Mouse (Mus musculus) heart, embryonic 12.5 days (tissue): ENCODE results near the gene Aldh5a1. TPM values are rescaled to one million over a fixed set of nuclear protein-coding genes. Genes with fewer than 3 reads are reported as not detected.

ENCODE experiments used
- ATAC-seq: fragments of 200-750 bp; cut with Nextera tagmentation; 2 replicates; pipeline ENCODE4 v1.8.0; 2017; ENCODE audit warnings: moderate TSS enrichment, moderate library complexity; ENCODE audit not compliant: insufficient number of reproducible peaks, low FRiP score
- H3K27ac ChIP-seq: fragments of 300-500 bp; sonication (generic); 2 replicates; pipeline ENCODE4 v1.5.1; 2016; ENCODE audit warnings: mild to moderate bottlenecking, moderate library complexity; ENCODE audit not compliant: poor library complexity, severe bottlenecking
- H3K27me3 ChIP-seq: fragments of 300-500 bp; sonication (generic); replicated peaks from 2 replicates; pipeline ENCODE4 v1.6.1; 2016; ENCODE audit warnings: mild to moderate bottlenecking, moderate library complexity
- H3K36me3 ChIP-seq: fragments of 300-500 bp; sonication (generic); 2 replicates; pipeline ENCODE4 v1.6.1; 2016; ENCODE audit warnings: mild to moderate bottlenecking, moderate library complexity
- H3K4me1 ChIP-seq: fragments of 300-500 bp; sonication (generic); replicated peaks from 2 replicates; pipeline ENCODE4 v1.6.1; 2016; ENCODE audit warnings: mild to moderate bottlenecking
- H3K4me2 ChIP-seq: fragments of 300-500 bp; sonication (generic); 2 replicates; pipeline ENCODE4 v1.6.1; 2016; ENCODE audit warnings: mild to moderate bottlenecking, moderate library complexity
- H3K4me3 ChIP-seq: fragments of 300-500 bp; sonication (generic); 2 replicates; pipeline ENCODE4 v1.5.1; 2016; ENCODE audit warnings: mild to moderate bottlenecking
- H3K9ac ChIP-seq: fragments of 300-500 bp; sonication (generic); 2 replicates; pipeline ENCODE4 v1.6.1; 2016; ENCODE audit warnings: mild to moderate bottlenecking, moderate library complexity
- H3K9me3 ChIP-seq: fragments of 300-500 bp; sonication (generic); replicated peaks from 2 replicates; pipeline ENCODE4 v1.6.1; 2016; ENCODE audit warnings: mild to moderate bottlenecking, moderate library complexity
- WGBS: fragments of 180-500 bp; shearing (Covaris S2); methylation state at CpG from one replicate; pipeline ENCODE4 v1.1.7; 2016; 5-methylcytosine and 5-hydroxymethylcytosine counted together
- polyA plus RNA-seq: library from polyadenylated mRNA; unstranded; fragments of >200 nt; fragmentation: Nextera tagmentation; extraction: Ambion mirVana; gene quantifications from 2 replicates; pipeline ENCODE4 v1.2.1, GENCODE M21; 2016

Aldh5a1 gene
- polyA plus RNA-seq, 1 experiment from 2014 or later = 13.3 TPM

DNA sequence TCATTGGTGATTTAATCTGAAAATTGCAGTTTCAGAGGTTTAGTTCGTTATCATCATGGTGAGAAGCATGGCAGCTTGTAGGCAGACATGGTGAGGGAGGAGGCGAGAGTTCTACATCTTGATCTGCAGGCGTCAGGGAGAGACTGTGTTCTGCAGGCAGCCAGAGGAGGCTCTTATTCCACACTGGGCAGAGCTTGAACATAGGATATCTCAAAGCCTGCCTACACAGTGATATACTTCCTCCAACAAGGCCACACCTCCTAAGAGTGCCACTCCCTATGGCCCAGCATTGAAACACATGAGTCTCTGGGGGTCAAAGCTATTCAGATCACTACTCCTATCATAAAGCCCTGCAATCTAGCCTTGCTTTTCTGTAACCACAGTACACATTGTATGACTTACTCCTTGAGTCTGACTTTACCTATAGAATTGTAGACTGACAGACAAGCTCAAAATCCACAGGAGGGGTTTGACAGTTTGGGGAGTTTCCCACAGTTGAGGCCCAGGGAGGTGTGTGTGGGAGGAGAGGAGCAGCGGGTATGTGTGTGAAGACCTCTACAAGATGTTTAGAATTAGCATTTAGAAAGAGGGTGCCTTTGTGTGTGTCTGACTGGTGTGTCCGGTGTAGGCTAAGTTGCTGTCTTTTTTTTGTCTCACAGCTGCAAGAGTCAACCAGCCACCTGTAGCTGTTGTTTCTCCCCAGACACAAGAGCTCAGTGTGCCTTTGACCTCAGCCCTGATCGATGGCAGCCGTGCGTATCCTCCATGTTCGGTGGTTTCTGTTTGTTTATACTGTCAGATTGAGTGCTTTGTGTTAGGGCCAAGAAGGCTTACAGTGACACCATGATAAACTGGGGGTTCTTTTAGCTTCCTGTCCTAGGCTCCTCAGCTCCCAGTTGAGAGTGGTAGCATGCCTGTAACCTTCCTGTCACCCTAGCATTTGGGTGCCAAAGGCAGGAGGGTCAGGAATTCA is 70.7 kb downstream of the Aldh5a1 start:
- H3K4me1 ChIP-seq = no peaks in the 10 kb centered on the region
- no peak overlapping the region for H3K4me3 ChIP-seq
- ATAC-seq = no peak
- no peaks in the 10 kb centered on the region for H3K27me3 ChIP-seq
- H3K9me3 ChIP-seq = no peaks in the 10 kb centered on the region
- no peaks in the 10 kb centered on the region for H3K36me3 ChIP-seq
- H3K9ac ChIP-seq = no peak overlapping the region
- H3K4me2 ChIP-seq = no peak overlapping the region
- no peak overlapping the region for H3K27ac ChIP-seq
- WGBS = 70% methylated on average over 9 of the region's 9 CpGs

DNA sequence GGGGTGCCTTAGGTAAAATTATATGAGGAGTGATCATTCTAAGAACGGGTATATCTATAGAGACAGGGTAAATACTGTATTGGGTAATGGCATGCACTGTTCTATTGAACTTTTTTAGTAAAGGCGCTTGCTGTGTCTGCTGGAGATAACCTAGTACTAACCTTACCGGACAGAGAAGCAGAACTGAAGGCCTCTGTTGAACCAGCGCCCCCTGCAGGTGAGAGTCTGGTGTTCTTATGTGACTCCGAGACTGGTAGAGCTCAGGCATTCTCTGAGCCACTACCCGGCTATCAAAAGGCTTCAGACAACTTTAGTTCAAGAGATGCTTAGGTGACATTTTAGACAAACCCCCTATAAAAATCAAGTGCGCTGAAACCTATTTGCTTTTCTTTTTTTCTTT is 74.9 kb downstream of the Aldh5a1 start:
- Histone ChIP-seq H3K4me1 (no peaks in the 10 kb centered on the region; the same call in 1 of the 2 replicates), H3K4me3 (no peak overlapping the region), H3K36me3 (no peaks in the 10 kb centered on the region), H3K4me2 (no peak overlapping the region), H3K27ac (no peak overlapping the region), H3K27me3 (no peaks in the 10 kb centered on the region), H3K9ac (no peak overlapping the region), H3K9me3 (no peaks in the 10 kb centered on the region)
- WGBS = 50% methylated on average over 7 of the region's 7 CpGs
- ATAC-seq = no peak

DNA sequence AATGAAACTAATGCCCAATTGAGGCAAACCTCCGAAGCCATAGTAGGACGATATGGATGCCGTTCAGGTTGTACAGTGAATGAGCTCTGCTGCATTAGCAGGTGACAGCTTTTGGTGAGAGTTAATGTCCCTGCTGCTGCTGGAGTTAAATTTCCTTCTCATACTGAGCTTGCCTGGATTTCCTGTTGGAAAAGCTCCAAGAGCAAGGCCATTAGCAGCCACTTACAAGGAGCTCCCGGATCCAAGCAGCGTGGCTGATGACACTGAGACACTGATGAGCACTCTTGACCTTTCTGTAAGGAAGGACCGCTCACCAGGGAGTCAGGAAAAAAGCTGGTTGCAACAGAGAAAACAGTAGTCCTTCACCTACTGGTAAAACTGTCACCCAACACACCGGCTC is 75.4 kb downstream of the Aldh5a1 start:
- Histone ChIP-seq H3K36me3 (no peaks in the 10 kb centered on the region), H3K9me3 (no peaks in the 10 kb centered on the region), H3K4me2 (no peak overlapping the region), H3K9ac (no peak overlapping the region), H3K27me3 (no peaks in the 10 kb centered on the region), H3K27ac (no peak overlapping the region), H3K4me1 (no peaks in the 10 kb centered on the region; the same call in 1 of the 2 replicates), H3K4me3 (no peak overlapping the region)
- 74% methylated on average over 7 of the region's 7 CpGs for WGBS
- no peak for ATAC-seq

DNA sequence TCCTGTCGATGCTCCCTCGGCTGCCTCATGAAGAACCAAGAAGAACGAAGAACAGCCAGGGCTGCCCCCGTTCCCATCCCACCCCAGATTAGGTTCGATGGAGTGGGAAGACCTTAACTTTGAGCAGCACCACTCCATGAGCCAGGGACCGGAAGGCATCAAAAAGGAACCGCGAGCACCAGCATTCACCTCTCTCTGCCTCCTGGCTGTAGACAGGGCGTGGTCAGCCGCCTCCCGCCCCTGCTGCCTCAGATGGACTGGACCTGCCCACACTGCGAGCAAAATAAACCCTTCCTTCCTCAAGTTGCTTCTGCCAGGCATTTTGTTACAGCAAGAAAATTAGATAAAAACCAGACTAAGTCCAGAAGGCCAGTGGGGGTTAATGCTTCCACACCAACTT is 76.4 kb downstream of the Aldh5a1 start:
- no peak for ATAC-seq
- H3K27ac ChIP-seq = no peak overlapping the region
- 61% methylated on average over 12 of the region's 12 CpGs for WGBS

DNA sequence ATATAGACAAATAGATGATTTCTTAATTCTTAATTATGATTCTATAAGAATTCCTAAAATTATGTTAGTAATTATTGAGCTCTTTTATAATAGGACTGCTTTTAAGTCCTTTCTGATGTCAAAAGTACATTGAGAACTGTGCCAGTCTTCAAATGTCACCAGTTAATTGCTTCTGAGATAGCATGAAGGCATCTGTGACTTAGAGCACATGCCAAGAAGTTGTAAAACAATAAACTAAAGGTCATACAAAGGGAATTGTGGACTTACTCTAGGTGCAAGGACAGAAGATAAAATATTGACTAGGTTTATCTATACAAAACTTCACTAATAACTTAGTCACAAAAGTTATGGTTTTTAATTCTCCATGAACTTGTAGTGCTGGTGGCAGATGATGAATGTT is 78.3 kb downstream of the Aldh5a1 start:
- Histone ChIP-seq H3K4me2 (no peak overlapping the region), H3K4me3 (no peak overlapping the region), H3K27me3 (no peaks in the 10 kb centered on the region), H3K36me3 (no peaks in the 10 kb centered on the region), H3K9ac (no peak overlapping the region), H3K27ac (no peak overlapping the region), H3K4me1 (no peaks in the 10 kb centered on the region; the same call in 1 of the 2 replicates), H3K9me3 (no peaks in the 10 kb centered on the region)
- no peak for ATAC-seq

More for the DNA sequence above, 76.4 kb downstream of the Aldh5a1 start:
- no peaks in the 10 kb centered on the region for H3K27me3 ChIP-seq
- H3K9me3 ChIP-seq = no peaks in the 10 kb centered on the region
- no peaks in the 10 kb centered on the region for H3K36me3 ChIP-seq
- no peak overlapping the region for H3K4me2 ChIP-seq
- no peak overlapping the region for H3K9ac ChIP-seq
- no peaks in the 10 kb centered on the region; the same call in 1 of the 2 replicates for H3K4me1 ChIP-seq
- no peak overlapping the region for H3K4me3 ChIP-seq

Other genes starting within 250 kb of the Aldh5a1 start
- not detected in 2 replicates for gene Armh2, start 196.4 kb downstream of the Aldh5a1 start, polyA plus RNA-seq
- gene Gmnn, start 175.7 kb downstream of the Aldh5a1 start, polyA plus RNA-seq = 111 and 114 TPM in 2 replicates
- gene BC005537, start 136.0 kb downstream of the Aldh5a1 start, polyA plus RNA-seq = 9.4 and 12.6 TPM in 2 replicates
- 187 and 195 TPM in 2 replicates for gene Acot13, start 106.1 kb downstream of the Aldh5a1 start, polyA plus RNA-seq
- gene Tdp2, start 106.0 kb downstream of the Aldh5a1 start, polyA plus RNA-seq = 38.5 and 38.9 TPM in 2 replicates
- gene D130043K22Rik, start 92.5 kb downstream of the Aldh5a1 start, polyA plus RNA-seq = 0.28 TPM in 1 of 2 replicates, not detected in the other
- gene Gpld1, start 5.5 kb upstream of the Aldh5a1 start, polyA plus RNA-seq = 0.15 and 0.24 TPM in 2 replicates
- gene Mrs2, start 82.7 kb upstream of the Aldh5a1 start, polyA plus RNA-seq = 27.6 and 28.7 TPM in 2 replicates
- gene Dcdc2a, start 118.3 kb upstream of the Aldh5a1 start, polyA plus RNA-seq = 1.0 and 1.4 TPM in 2 replicates